Mouse (Mus musculus) kidney, embryonic 14.5 days (tissue): ENCODE measurements around the gene Tjp1. TPM values are rescaled to one million over a fixed set of nuclear protein-coding genes. Genes with fewer than 3 reads are reported as not detected.
A peak's percentile ranks its signal among the peaks of the same experiment; 100 is the strongest.

ENCODE experiments used
- ATAC-seq: fragments of 200-750 bp; cut with Nextera tagmentation; 2 replicates; pipeline ENCODE4 v1.8.0; 2017; ENCODE audit warnings: moderate number of reproducible peaks, mild to moderate bottlenecking, moderate TSS enrichment, moderate library complexity; ENCODE audit not compliant: low FRiP score, low TSS enrichment
- H3K27ac ChIP-seq: fragments of 300-500 bp; sonication (generic); 2 replicates; pipeline ENCODE4 v1.5.1; 2014; ENCODE audit warnings: low read depth, mild to moderate bottlenecking, low read length, moderate library complexity, mixed read lengths
- H3K27me3 ChIP-seq: fragments of 300-500 bp; sonication (generic); 2 replicates; pipeline ENCODE4 v1.6.1; 2014; ENCODE audit warnings: mild to moderate bottlenecking, low read length; ENCODE audit not compliant: control insufficient read depth, insufficient read depth
- H3K36me3 ChIP-seq: fragments of 300-500 bp; sonication (generic); 2 replicates; pipeline ENCODE4 v1.6.1; 2014; ENCODE audit warnings: low read length, mixed read lengths; ENCODE audit not compliant: control insufficient read depth, insufficient read depth
- H3K4me1 ChIP-seq: fragments of 300-500 bp; sonication (generic); 2 replicates; pipeline ENCODE4 v1.6.1; 2014; ENCODE audit warnings: low read length, mixed read lengths; ENCODE audit not compliant: control insufficient read depth, insufficient read depth
- H3K4me2 ChIP-seq: fragments of 300-500 bp; sonication (generic); replicated peaks from 2 replicates; pipeline ENCODE4 v1.6.1; 2014; ENCODE audit warnings: low read depth, mild to moderate bottlenecking, low read length
- H3K4me3 ChIP-seq: fragments of 300-500 bp; sonication (generic); 2 replicates; pipeline ENCODE4 v1.5.1; 2014; ENCODE audit warnings: mild to moderate bottlenecking, low read length
- H3K9ac ChIP-seq: fragments of 300-500 bp; sonication (generic); 2 replicates; pipeline ENCODE4 v1.6.1; 2014; ENCODE audit warnings: low read depth, mild to moderate bottlenecking, low read length, moderate library complexity
- H3K9me3 ChIP-seq: fragments of 300-500 bp; sonication (generic); 2 replicates; pipeline ENCODE4 v1.6.1; 2016; ENCODE audit warnings: low read length; ENCODE audit not compliant: control insufficient read depth
- WGBS: fragments of 180-500 bp; shearing (Covaris S2); extraction: QIAGEN DNeasy Blood & Tissue Kit; methylation state at CpG from one replicate; pipeline ENCODE4 v1.1.7; 2014; 5-methylcytosine and 5-hydroxymethylcytosine counted together
- polyA plus RNA-seq: library from polyadenylated mRNA; unstranded; fragments of >200 nt; fragmentation: Nextera tagmentation; extraction: Ambion mirVana; gene quantifications from 2 replicates; pipeline ENCODE4 v1.2.1, GENCODE M21; 2014

Tjp1 gene
- polyA plus RNA-seq, 1 experiment from 2014 or later = 18.9 TPM

DNA sequence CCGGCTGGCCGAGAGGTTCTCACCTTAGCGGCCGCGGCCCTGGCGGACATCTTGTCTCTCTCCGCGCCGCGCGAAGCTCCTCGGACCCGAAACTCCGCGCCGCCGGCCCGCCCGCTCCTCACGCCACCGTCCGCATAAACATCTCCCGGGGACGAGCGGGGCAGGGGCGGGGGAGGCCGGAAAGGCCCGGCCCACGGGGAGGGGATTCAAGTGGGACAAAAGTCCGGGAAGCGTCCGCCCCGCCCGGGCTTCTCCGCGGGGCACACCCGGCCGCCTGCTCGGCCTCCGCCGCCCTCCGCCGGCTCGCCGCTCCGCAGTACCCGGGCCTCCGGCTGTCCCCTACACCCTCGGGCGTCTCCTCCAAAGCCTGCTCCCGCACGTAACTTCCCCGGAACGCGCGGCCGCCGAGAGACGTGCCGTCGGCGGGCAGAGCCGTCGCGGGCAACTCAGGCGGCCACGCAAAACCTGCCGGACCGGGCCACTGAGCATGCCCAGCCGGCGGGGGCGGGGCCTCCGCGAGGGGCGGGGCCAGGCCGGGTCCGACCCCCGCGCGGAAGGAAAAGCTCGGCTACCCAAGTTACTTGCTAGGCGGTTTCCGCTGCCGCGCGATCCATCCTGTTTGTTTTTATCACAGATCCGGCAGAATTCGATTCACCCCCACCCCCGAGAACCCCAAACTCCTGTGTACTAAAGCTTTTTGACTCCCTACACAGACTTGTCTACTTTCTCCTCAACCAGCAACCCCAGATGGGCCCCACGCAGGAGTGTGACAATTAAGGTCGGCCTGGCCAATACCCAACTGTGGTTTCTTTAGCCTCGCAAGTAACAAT lies 156.6 kb downstream of the Tjp1 start:
- H3K27ac ChIP-seq = peak overlapping the region; percentile 89
- WGBS = under 1% methylated on average over 61 of the region's 92 CpGs

DNA sequence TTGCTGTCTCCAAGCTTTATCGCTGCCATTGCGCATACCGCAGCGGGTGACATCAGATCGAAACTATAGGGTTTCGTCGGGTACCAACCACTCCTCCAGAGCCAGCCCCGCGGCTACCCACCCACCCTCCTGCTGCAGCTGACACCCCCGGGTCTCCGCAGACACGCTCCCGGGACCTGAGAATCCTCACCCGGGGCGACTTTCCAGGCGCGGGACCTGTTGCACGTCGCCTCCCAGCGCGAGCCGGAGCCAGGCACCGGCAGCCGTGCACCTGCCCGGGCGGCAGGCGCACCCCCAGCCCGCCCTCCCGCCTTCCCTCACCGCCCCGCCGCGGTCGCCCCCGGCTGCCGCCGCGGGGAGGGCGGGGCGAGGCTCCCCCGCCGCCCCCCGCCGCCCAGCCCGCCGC lies 157.2 kb downstream of the Tjp1 start:
- peak overlapping the region; percentile 93 for H3K9ac ChIP-seq
- no peaks in the 10 kb centered on the region for H3K36me3 ChIP-seq
- H3K4me3 ChIP-seq = peak overlapping the region; percentile 87
- peak overlapping the region; percentile 89 for H3K27ac ChIP-seq
- no peak; the same call in none of the 2 replicates for ATAC-seq
- H3K4me2 ChIP-seq = peak overlapping the region; percentile 70
- peaks cover 13% of the 10 kb centered on the region; the same call in 1 of the 2 replicates for H3K4me1 ChIP-seq
- no peaks in the 10 kb centered on the region for H3K9me3 ChIP-seq
- WGBS = 0% methylated on average over 39 of the region's 46 CpGs
- no peaks in the 10 kb centered on the region for H3K27me3 ChIP-seq

More for the DNA sequence above, 156.6 kb downstream of the Tjp1 start:
- Histone ChIP-seq H3K36me3 (no peaks in the 10 kb centered on the region), H3K4me1 (peaks cover 13% of the 10 kb centered on the region; the same call in 1 of the 2 replicates), H3K4me3 (peak overlapping the region; percentile 87), H3K4me2 (peak overlapping the region; percentile 70), H3K9me3 (no peaks in the 10 kb centered on the region), H3K9ac (peak overlapping the region; percentile 93), H3K27me3 (no peaks in the 10 kb centered on the region)
- peak; percentile 93 for ATAC-seq

- H3K9ac ChIP-seq = peak overlapping the region; percentile 51
- H3K4me3 ChIP-seq = peak overlapping the region; percentile 87
- peaks cover 13% of the 10 kb centered on the region; the same call in 1 of the 2 replicates for H3K4me1 ChIP-seq
- peak overlapping the region; percentile 70 for H3K4me2 ChIP-seq
- no peak overlapping the region for H3K27ac ChIP-seq
- H3K36me3 ChIP-seq = no peaks in the 10 kb centered on the region
- H3K27me3 ChIP-seq = no peaks in the 10 kb centered on the region
- ATAC-seq = no peak
- WGBS = 35% methylated on average over 5 of the region's 5 CpGs
- no peaks in the 10 kb centered on the region for H3K9me3 ChIP-seq
These were observed 158.5 kb downstream of the Tjp1 start for GRCm38 (mm10) chr7:65369101-65369500.

GRCm38 (mm10) chr7:65367386-65368245 lies 160.0 kb downstream of the Tjp1 start:
- Histone ChIP-seq H3K27ac (no peak overlapping the region), H3K9me3 (no peaks in the 10 kb centered on the region; the same call in 1 of the 2 replicates), H3K4me1 (peaks cover 13% of the 10 kb centered on the region; the same call in 1 of the 2 replicates), H3K4me2 (peak overlapping the region; percentile 24; the same call in 1 of the 2 replicates), H3K36me3 (no peaks in the 10 kb centered on the region), H3K9ac (no peak overlapping the region), H3K4me3 (peak overlapping the region; percentile 87; the same call in 1 of the 2 replicates), H3K27me3 (no peaks in the 10 kb centered on the region)
- ATAC-seq = no peak
- WGBS = 67% methylated on average over 16 of the region's 16 CpGs

DNA sequence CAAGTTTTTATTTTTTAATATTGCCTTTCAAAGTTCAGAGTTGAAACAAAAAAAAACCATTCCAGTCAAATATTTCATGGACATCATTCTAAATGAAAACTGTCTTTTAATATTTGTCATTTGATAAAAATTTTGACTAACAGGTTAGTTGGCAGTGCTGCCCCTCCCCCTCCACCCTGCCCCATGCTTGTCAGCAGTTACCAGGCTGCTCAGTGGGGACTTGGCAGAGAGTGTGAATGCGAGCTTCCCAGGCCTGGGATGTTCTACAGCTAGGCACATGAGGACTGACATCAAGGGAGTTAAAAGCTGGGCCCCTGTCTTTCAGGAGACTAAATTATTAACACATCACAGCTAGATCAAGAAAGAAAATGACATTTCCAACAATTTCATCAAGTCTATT lies 161.4 kb downstream of the Tjp1 start:
- H3K4me3 ChIP-seq = no peak overlapping the region
- no peak overlapping the region for H3K9ac ChIP-seq
- 25% methylated on average over 1 of the region's 1 CpGs for WGBS
- no peak overlapping the region for H3K4me2 ChIP-seq
- H3K9me3 ChIP-seq = no peaks in the 10 kb centered on the region; the same call in 1 of the 2 replicates
- H3K27ac ChIP-seq = no peak overlapping the region
- peaks cover 15% of the 10 kb centered on the region; the same call in 1 of the 2 replicates for H3K4me1 ChIP-seq
- no peaks in the 10 kb centered on the region for H3K27me3 ChIP-seq
- ATAC-seq = no peak
- no peaks in the 10 kb centered on the region for H3K36me3 ChIP-seq

DNA sequence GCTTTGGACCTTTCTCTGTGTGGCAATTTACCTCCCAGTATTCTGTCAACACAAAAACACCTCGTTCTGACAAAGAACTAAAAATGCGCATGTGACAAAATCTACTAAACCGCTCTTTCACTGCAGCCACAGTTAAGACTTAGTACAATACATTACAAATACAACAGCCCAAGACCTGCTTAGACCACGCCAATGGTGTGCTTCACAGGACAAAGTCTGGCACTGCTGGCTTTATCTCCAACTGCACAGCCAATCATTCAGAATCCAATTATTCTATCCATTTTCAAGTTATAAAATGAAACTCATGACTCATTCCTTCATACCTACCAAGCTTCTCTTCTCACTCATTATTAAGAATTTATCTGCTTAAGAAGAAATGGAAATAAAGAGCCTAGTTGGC lies 162.0 kb downstream of the Tjp1 start:
- Histone ChIP-seq H3K4me3 (no peak overlapping the region), H3K4me1 (peaks cover 19% of the 10 kb centered on the region), H3K4me2 (no peak overlapping the region), H3K36me3 (no peaks in the 10 kb centered on the region), H3K9ac (no peak overlapping the region), H3K27ac (no peak overlapping the region), H3K9me3 (no peaks in the 10 kb centered on the region; the same call in 1 of the 2 replicates), H3K27me3 (no peaks in the 10 kb centered on the region)
- 87% methylated on average over 4 of the region's 4 CpGs for WGBS
- ATAC-seq = no peak

GRCm38 (mm10) chr7:65360278-65360677 lies 167.3 kb downstream of the Tjp1 start:
- H3K4me1 ChIP-seq = peaks cover 27% of the 10 kb centered on the region
- WGBS = 44% methylated on average over 3 of the region's 3 CpGs

DNA sequence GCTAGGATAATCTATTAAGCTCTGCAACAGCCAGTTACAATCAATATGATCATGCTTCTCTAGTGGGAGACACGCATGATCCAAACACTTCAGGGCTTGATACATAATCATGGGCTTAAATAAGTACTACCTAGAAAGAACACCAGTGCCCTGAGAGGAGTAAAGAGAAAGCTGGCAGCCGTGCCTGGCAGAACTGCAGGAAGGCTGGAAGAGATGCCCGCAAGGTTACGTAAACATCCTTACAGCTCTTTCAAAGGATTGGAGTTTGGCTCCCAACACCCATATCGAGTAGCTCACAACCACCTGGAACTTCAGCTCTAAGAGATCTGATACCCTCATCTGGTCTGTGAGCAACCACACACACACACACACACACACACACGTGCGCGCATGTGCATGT lies 167.8 kb downstream of the Tjp1 start:
- Histone ChIP-seq H3K36me3 (no peaks in the 10 kb centered on the region), H3K9me3 (no peaks in the 10 kb centered on the region; the same call in 1 of the 2 replicates), H3K4me3 (no peak overlapping the region), H3K9ac (no peak overlapping the region), H3K27me3 (no peaks in the 10 kb centered on the region), H3K4me1 (peaks cover 27% of the 10 kb centered on the region), H3K4me2 (no peak overlapping the region), H3K27ac (no peak overlapping the region)
- WGBS = 62% methylated on average over 8 of the region's 8 CpGs
- 0 out of 2 replicates have a peak, but pooled peaks have one; percentile 35 for ATAC-seq

More at GRCm38 (mm10) chr7:65360278-65360677, 167.3 kb downstream of the Tjp1 start:
- Histone ChIP-seq H3K4me3 (no peak overlapping the region), H3K9me3 (no peaks in the 10 kb centered on the region; the same call in 1 of the 2 replicates), H3K27ac (no peak overlapping the region; the same call in 1 of the 2 replicates), H3K36me3 (no peaks in the 10 kb centered on the region), H3K4me2 (no peak overlapping the region), H3K9ac (no peak overlapping the region), H3K27me3 (no peaks in the 10 kb centered on the region)
- peak; percentile 71; the same call in 1 of the 2 replicates for ATAC-seq
